Mouse (Mus musculus) MEL (cell line): ENCODE data around the gene Pirt. TPM values are rescaled to one million over a fixed set of nuclear protein-coding genes. Genes with fewer than 3 reads are reported as not detected.

Experiments used
- DNase-seq: peaks from one replicate; pipeline ENCODE4 v3.0.0; 2011; ENCODE audit warnings: low read depth, low spot score
- H3K27ac ChIP-seq: 2 replicates; pipeline ENCODE4 v1.5.1; 2012; ENCODE audit warnings: low read depth, mild to moderate bottlenecking, control low read depth, low read length, moderate library complexity; ENCODE audit not compliant: control insufficient read depth
- H3K27me3 ChIP-seq, 2 experiments: fragments of 150-350 bp in 1 of 2; sonication (generic) in 1 of 2; 2 replicates each; pipeline ENCODE4 v1.6.1; 2012; ENCODE audit warnings: low read length in 2 of 2, mild to moderate bottlenecking in 2 of 2, improper control_type of control experiment in 1 of 2, moderate library complexity in 1 of 2; ENCODE audit not compliant: insufficient read depth in 2 of 2, control insufficient read depth in 1 of 2
- H3K36me3 ChIP-seq, 2 experiments: 2 replicates each; pipeline ENCODE4 v1.6.1; 2012 to 2014; ENCODE audit warnings: low read length in 2 of 2, improper control_type of control experiment in 1 of 2, inconsistent platforms in 1 of 2, mild to moderate bottlenecking in 1 of 2; ENCODE audit not compliant: insufficient read depth in 2 of 2, control insufficient read depth in 1 of 2
- H3K4me1 ChIP-seq, 2 experiments: fragments of 150-350 bp in 1 of 2; sonication (generic) in 1 of 2; 2 replicates each; pipeline ENCODE4 v1.6.1; 2012; ENCODE audit warnings: low read length in 2 of 2, improper control_type of control experiment in 1 of 2, mild to moderate bottlenecking in 1 of 2; ENCODE audit not compliant: insufficient read depth in 2 of 2, control insufficient read depth in 1 of 2
- H3K4me3 ChIP-seq, 2 experiments: fragments of 150-350 bp in 1 of 2; sonication (generic) in 1 of 2; 2 replicates each; pipeline ENCODE4 v1.5.1; 2012; ENCODE audit warnings: low read depth in 2 of 2, low read length in 2 of 2, mild to moderate bottlenecking in 2 of 2, moderate library complexity in 2 of 2, control low read depth in 1 of 2, improper control_type of control experiment in 1 of 2; ENCODE audit not compliant: control insufficient read depth in 1 of 2, insufficient read depth in 1 of 2
- H3K79me2 ChIP-seq: 2 replicates; pipeline ENCODE4 v1.6.1; 2012; ENCODE audit warnings: mild to moderate bottlenecking, low read length, moderate library complexity; ENCODE audit not compliant: control insufficient read depth, poor library complexity, insufficient read depth
- H3K9ac ChIP-seq: 2 replicates; pipeline ENCODE4 v1.6.1; 2012; ENCODE audit warnings: low read depth, mild to moderate bottlenecking, control low read depth, low read length, moderate library complexity; ENCODE audit not compliant: control insufficient read depth, poor library complexity, severe bottlenecking
- H3K9me3 ChIP-seq: fragments of 150-350 bp; sonication (generic); replicated peaks from 2 replicates; pipeline ENCODE4 v1.6.1; 2012; ENCODE audit warnings: mild to moderate bottlenecking, low read length, improper control_type of control experiment, moderate library complexity; ENCODE audit not compliant: insufficient read depth
- BHLHE40 ChIP-seq: IDR thresholded peaks from 2 replicates; pipeline ENCODE4 v1.6.1; 2012; ENCODE audit warnings: low read depth, mild to moderate bottlenecking, inconsistent platforms, low read length, improper control_type of control experiment, borderline replicate concordance
- CHD1 ChIP-seq: IDR thresholded peaks from 2 replicates; pipeline ENCODE4 v1.6.1; 2012; ENCODE audit warnings: low read depth, mild to moderate bottlenecking, inconsistent platforms, low read length, improper control_type of control experiment
- CHD2 ChIP-seq: IDR thresholded peaks from 2 replicates; pipeline ENCODE4 v1.6.1; 2011; ENCODE audit warnings: low read length, improper control_type of control experiment
- CTCF ChIP-seq, 3 experiments: IDR thresholded peaks in 2 of 3; conservative IDR thresholded peaks in 1 of 3; 2 replicates each; pipeline ENCODE4 v1.5.1; 2011 to 2012; ENCODE audit warnings: low read length in 3 of 3, low read depth in 2 of 3, mild to moderate bottlenecking in 2 of 3, improper control_type of control experiment in 1 of 3, inconsistent platforms in 1 of 3, mixed read lengths in 1 of 3, moderate library complexity in 1 of 3; ENCODE audit not compliant: control insufficient read depth in 1 of 3, insufficient read depth in 1 of 3, poor library complexity in 1 of 3, severe bottlenecking in 1 of 3
- ELF1 ChIP-seq: IDR thresholded peaks from 2 replicates; pipeline ENCODE4 v1.6.1; 2014; ENCODE audit warnings: low read depth, mild to moderate bottlenecking, inconsistent platforms, low read length, improper control_type of control experiment, moderate library complexity
- EP300 ChIP-seq, 2 experiments: IDR thresholded peaks; 2 replicates each; pipeline ENCODE4 v1.6.1; 2011; ENCODE audit warnings: improper control_type of control experiment in 2 of 2, low read length in 2 of 2, low read depth in 1 of 2, mild to moderate bottlenecking in 1 of 2
- ETS1 ChIP-seq: IDR thresholded peaks from 2 replicates; pipeline ENCODE4 v1.6.1; 2012; ENCODE audit warnings: low read depth, mild to moderate bottlenecking, inconsistent platforms, low read length, improper control_type of control experiment, moderate library complexity
- JUND ChIP-seq: IDR thresholded peaks from 2 replicates; pipeline ENCODE4 v1.6.1; 2011; ENCODE audit warnings: low read depth, mild to moderate bottlenecking, improper control_type of control experiment, low read length
- KAT2A ChIP-seq: conservative IDR thresholded peaks from 2 replicates; pipeline ENCODE4 v1.6.1; 2012; ENCODE audit warnings: low read depth, low read length, improper control_type of control experiment, inconsistent platforms
- MAX ChIP-seq: IDR thresholded peaks from 2 replicates; pipeline ENCODE4 v1.6.1; 2011; ENCODE audit warnings: low read length, improper control_type of control experiment
- MAZ ChIP-seq: IDR thresholded peaks from 2 replicates; pipeline ENCODE4 v1.6.1; 2012; ENCODE audit warnings: low read depth, mild to moderate bottlenecking, inconsistent platforms, low read length, improper control_type of control experiment
- MEF2A ChIP-seq: IDR thresholded peaks from 2 replicates; pipeline ENCODE4 v1.6.1; 2014; ENCODE audit warnings: low read depth, mild to moderate bottlenecking, inconsistent platforms, low read length, improper control_type of control experiment; ENCODE audit not compliant: poor library complexity, insufficient replicate concordance, severe bottlenecking; ENCODE audit errors: extremely low read depth
- MXI1 ChIP-seq: IDR thresholded peaks from 2 replicates; pipeline ENCODE4 v1.6.1; 2011; ENCODE audit warnings: mild to moderate bottlenecking, low read depth, low read length, improper control_type of control experiment
- MYB ChIP-seq: IDR thresholded peaks from 2 replicates; pipeline ENCODE4 v1.6.1; 2011; ENCODE audit warnings: mild to moderate bottlenecking, low read depth, low read length, improper control_type of control experiment
- MYC ChIP-seq: IDR thresholded peaks from 2 replicates; pipeline ENCODE4 v1.6.1; 2011; ENCODE audit warnings: low read depth, mild to moderate bottlenecking, low read length, improper control_type of control experiment, moderate library complexity
- NELFE ChIP-seq: IDR thresholded peaks from 2 replicates; pipeline ENCODE4 v1.6.1; 2011; ENCODE audit warnings: low read depth, low read length, improper control_type of control experiment
- NRF1 ChIP-seq: IDR thresholded peaks from 2 replicates; pipeline ENCODE4 v1.6.1; 2014; ENCODE audit warnings: low read depth, mild to moderate bottlenecking, inconsistent platforms, low read length, improper control_type of control experiment, moderate library complexity; ENCODE audit not compliant: poor library complexity, insufficient read depth, severe bottlenecking
- POLR2A ChIP-seq, 2 experiments: IDR thresholded peaks; 2 replicates each; pipeline ENCODE4 v1.6.1; 2011 to 2012; ENCODE audit warnings: low read length in 2 of 2, mild to moderate bottlenecking in 2 of 2, control low read depth in 1 of 2, improper control_type of control experiment in 1 of 2, low read depth in 1 of 2, moderate library complexity in 1 of 2; ENCODE audit not compliant: control insufficient read depth in 1 of 2, insufficient read depth in 1 of 2, poor library complexity in 1 of 2
- TBP ChIP-seq: IDR thresholded peaks from 2 replicates; pipeline ENCODE4 v1.8.0; 2011; ENCODE audit warnings: low read depth, low read length, improper control_type of control experiment
- UBTF ChIP-seq: IDR thresholded peaks from 2 replicates; pipeline ENCODE4 v1.6.1; 2012; ENCODE audit warnings: low read depth, mild to moderate bottlenecking, inconsistent platforms, low read length, improper control_type of control experiment, moderate library complexity, borderline replicate concordance; ENCODE audit not compliant: insufficient read depth
- ZKSCAN1 ChIP-seq: IDR thresholded peaks from 2 replicates; pipeline ENCODE4 v1.6.1; 2012; ENCODE audit warnings: low read depth, mild to moderate bottlenecking, inconsistent platforms, low read length, improper control_type of control experiment, moderate library complexity
- ZNF384 ChIP-seq: IDR thresholded peaks from 2 replicates; pipeline ENCODE4 v1.6.1; 2012; ENCODE audit warnings: low read depth, mild to moderate bottlenecking, inconsistent platforms, low read length, improper control_type of control experiment
- polyA plus RNA-seq, 2 experiments: library from polyadenylated mRNA; stranded (reverse) in 1 of 2; unstranded in 1 of 2; fragments of >175 nt in 1 of 2; fragments of >200 nt in 1 of 2; gene quantifications; 2 replicates each; pipeline versions ENCODE4 v1.2.1 to v1.2.4; 2012; ENCODE audit warnings: low replicate concordance in 2 of 2, low read depth in 1 of 2; ENCODE audit not compliant: insufficient read length in 2 of 2, insufficient read depth in 1 of 2, missing spikeins in 1 of 2
- total RNA-seq: library from RNA; depleted of rRNA; stranded (reverse); fragments of 300-350 nt; gene quantifications from 2 replicates; pipeline ENCODE4 v1.2.3, GENCODE M21; 2012

Pirt gene
- total and polyA plus RNA-seq, 3 experiments, result not detected

DNA sequence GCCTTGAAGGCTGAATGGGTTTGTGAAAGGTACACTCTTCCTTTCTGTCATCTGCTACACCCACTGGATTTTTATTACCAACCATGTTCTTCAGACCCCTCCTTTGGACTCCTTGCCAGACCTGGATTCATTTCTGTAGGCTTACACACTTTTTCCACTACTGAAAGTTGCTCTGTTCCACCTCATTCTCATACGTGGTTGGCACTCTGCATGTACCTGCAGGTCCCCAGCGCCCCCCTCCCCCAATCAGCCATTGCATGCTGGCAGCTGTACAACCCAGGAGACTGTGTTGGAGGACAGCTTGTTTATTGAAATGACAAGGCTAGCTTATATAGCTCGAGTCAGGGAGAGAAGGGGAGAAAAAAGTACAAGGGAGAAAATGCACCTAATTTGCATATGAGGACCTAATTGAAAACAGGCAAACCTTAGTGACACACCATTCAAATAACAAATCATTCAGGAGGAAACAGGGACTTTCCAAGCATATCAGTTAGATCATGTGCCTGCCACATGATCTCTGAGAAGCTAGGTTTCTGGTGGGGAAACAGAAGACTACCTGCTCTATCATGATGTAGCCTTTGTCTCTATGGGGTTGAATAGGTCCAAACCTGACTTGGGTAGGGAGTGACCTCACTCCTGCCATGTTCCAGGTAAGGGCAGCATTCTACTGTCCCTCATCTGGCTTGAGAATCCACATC lies 38.9 kb upstream of the Pirt start:
- no peak overlapping the region for H3K9ac ChIP-seq
- TF ChIP-seq MEF2A (no peak), CHD1 (no peak), TBP (no peak), MYB (no peak), CHD2 (no peak), JUND (no peak)
- H3K27me3 ChIP-seq, result no peaks in the 10 kb centered on the region
- H3K4me3 ChIP-seq, result no peak overlapping the region
- H3K79me2 ChIP-seq, result no peaks in the 10 kb centered on the region
- no peaks in the 10 kb centered on the region for H3K36me3 ChIP-seq
- no peaks in the 10 kb centered on the region for H3K4me1 ChIP-seq
- no peak for DNase-seq
- H3K27ac ChIP-seq, result no peak overlapping the region
- H3K9me3 ChIP-seq, result no peaks in the 10 kb centered on the region

DNA sequence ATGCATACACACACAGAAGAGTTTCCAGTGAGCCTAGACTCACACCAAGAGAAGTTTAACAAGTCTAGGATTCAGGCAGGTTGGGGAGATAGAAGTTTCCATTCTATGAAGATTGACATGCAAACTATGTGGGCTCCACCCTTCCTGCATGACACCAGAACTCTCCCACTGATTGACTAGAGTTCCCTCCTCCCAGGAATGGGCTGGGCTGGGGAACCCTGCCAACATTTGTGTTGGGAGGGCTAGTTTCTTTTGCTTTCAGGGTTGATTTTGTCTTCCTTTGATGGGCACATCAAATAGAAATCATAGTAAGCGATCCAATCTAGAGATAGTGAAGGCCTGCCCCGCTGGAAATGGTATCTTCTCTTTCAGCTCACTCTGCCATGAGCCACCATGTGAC lies 30.5 kb upstream of the Pirt start:
- DNase-seq, result no peak
- H3K9me3 ChIP-seq, result no peaks in the 10 kb centered on the region
- TF ChIP-seq ELF1 (no peak), UBTF (no peak), EP300 (IDR thresholded peaks at IDR 0.05; ENCODE audit: low read depth in 1 of 2, low read length in 2 of 2) (no peak), NELFE (no peak), NRF1 (no peak)
- no peaks in the 10 kb centered on the region for H3K27me3 ChIP-seq
- no peaks in the 10 kb centered on the region for H3K36me3 ChIP-seq
- no peaks in the 10 kb centered on the region for H3K79me2 ChIP-seq
- no peak overlapping the region for H3K9ac ChIP-seq
- no peak overlapping the region for H3K27ac ChIP-seq
- no peak overlapping the region for H3K4me3 ChIP-seq
- H3K4me1 ChIP-seq, result no peaks in the 10 kb centered on the region

DNA sequence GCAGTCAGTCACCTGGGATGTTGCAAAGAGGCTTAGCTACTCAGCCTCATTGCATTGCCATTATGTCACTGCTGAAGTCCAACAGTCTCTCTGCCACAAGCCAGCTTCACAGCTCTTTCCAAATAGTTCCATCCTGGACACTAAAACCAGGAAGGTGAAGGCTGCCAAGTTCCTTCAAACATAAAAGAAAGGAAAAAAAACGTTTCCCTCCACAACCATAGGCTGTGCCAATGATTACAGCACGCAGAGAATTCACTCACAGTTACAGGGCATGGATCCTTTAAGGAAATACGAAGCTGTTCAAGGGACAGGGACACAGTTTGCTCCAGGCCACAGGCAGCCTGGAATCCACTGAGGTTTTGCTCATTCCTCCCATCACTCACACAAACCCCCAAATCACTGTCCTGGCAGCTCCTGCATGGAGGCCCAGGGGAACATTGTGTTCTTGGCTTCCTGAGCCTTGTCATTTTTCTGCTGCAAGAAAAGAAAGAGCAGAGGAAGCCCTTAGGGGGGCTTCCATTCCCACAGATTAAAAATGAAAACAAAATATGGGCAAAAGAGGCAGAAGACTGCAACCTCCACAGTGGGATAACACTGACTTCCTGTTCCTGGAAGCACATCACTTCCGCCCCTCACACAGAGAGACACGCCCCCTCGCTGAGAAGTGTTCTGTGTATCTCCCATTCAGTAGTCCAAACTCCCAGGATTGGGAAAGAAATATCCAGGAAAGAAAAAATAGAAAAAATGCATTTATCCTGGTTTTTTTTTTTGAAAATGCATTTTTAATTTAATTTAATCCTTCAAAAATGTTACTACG lies 29.3 kb upstream of the Pirt start:
- Histone ChIP-seq H3K4me3 (no peak overlapping the region), H3K9me3 (no peaks in the 10 kb centered on the region), H3K79me2 (no peaks in the 10 kb centered on the region), H3K27me3 (peaks cover 0 to 2% of the 10 kb centered on the region in 2 experiments; a peak in 1 of 4 replicates), H3K4me1 (no peaks in the 10 kb centered on the region), H3K27ac (no peak overlapping the region), H3K9ac (no peak overlapping the region), H3K36me3 (no peaks in the 10 kb centered on the region)
- TF ChIP-seq ZKSCAN1 (no peak), NRF1 (no peak), POLR2A (IDR thresholded peaks at IDR 0.05; ENCODE audit: control insufficient read depth in 1 of 2, insufficient read depth in 1 of 2, low read depth in 1 of 2, low read length in 2 of 2, poor library complexity in 1 of 2) (no peak), CTCF (IDR thresholded peaks at IDR 0.05 in 2 of 3, conservative IDR thresholded peaks at IDR 0.05 in 1 of 3; ENCODE audit: control insufficient read depth in 1 of 3, insufficient read depth in 1 of 3, low read depth in 2 of 3, low read length in 3 of 3, poor library complexity in 1 of 3, severe bottlenecking in 1 of 3) (no peak), EP300 (IDR thresholded peaks at IDR 0.05; ENCODE audit: low read depth in 1 of 2, low read length in 2 of 2) (no peak), TBP (no peak), MXI1 (no peak), MEF2A (no peak), MAX (no peak), ELF1 (no peak), BHLHE40 (no peak), UBTF (no peak), KAT2A (no peak), MYC (no peak), ETS1 (no peak), MAZ (no peak), ZNF384 (no peak), CHD1 (no peak)
- no peak for DNase-seq
